Mouse (Mus musculus) CD4-positive helper T cell, adult 2 months (primary cell): ENCODE data around the gene Trp53tg5.

ENCODE experiments used
- DNase-seq: peaks from one replicate; pipeline ENCODE4 v3.0.0-alpha.2; 2012; ENCODE audit warnings: low read depth, missing footprints, low spot score

The Trp53tg5 gene

GRCm38 (mm10) chr2:164432541-164433191 lies 40.9 kb downstream of the Trp53tg5 start:
- no peak for DNase-seq

- DNase-seq: no peak
These were observed 41.7 kb downstream of the Trp53tg5 start for GRCm38 (mm10) chr2:164431676-164432465.

- no peak for DNase-seq
These were observed 42.8 kb downstream of the Trp53tg5 start for GRCm38 (mm10) chr2:164430697-164431096.

- no peak for DNase-seq
These were observed 43.5 kb downstream of the Trp53tg5 start for GRCm38 (mm10) chr2:164429881-164430615.

GRCm38 (mm10) chr2:164428451-164428850 lies 45.1 kb downstream of the Trp53tg5 start:
- DNase-seq: no peak

GRCm38 (mm10) chr2:164426952-164427351 lies 46.6 kb downstream of the Trp53tg5 start:
- DNase-seq: no peak

GRCm38 (mm10) chr2:164426121-164426520 lies 47.4 kb downstream of the Trp53tg5 start:
- DNase-seq: no peak

GRCm38 (mm10) chr2:164425401-164425800 lies 48.1 kb downstream of the Trp53tg5 start:
- DNase-seq: no peak

- no peak for DNase-seq
These were observed 49.1 kb downstream of the Trp53tg5 start for GRCm38 (mm10) chr2:164424406-164424805.

- no peak for DNase-seq
These were observed 50.1 kb downstream of the Trp53tg5 start for GRCm38 (mm10) chr2:164423464-164423863.

GRCm38 (mm10) chr2:164422675-164423393 lies 50.7 kb downstream of the Trp53tg5 start:
- no peak for DNase-seq

- no peak for DNase-seq
These were observed 51.5 kb downstream of the Trp53tg5 start for GRCm38 (mm10) chr2:164421979-164422378.

- no peak for DNase-seq
These were observed 52.2 kb downstream of the Trp53tg5 start for GRCm38 (mm10) chr2:164421306-164421705.
